Mouse (Mus musculus) stomach, embryonic 16.5 days (tissue): ENCODE data around the gene Rplp0. TPM values are rescaled to one million over a fixed set of nuclear protein-coding genes. Genes with fewer than 3 reads are reported as not detected.

Experiments
- ATAC-seq: fragments of 200-750 bp; cut with Nextera tagmentation; 2 replicates; pipeline ENCODE4 v1.8.0; 2017; ENCODE audit warnings: moderate number of reproducible peaks, moderate TSS enrichment; ENCODE audit not compliant: insufficient read depth, low FRiP score
- H3K27ac ChIP-seq: fragments of 300-500 bp; sonication (generic); 2 replicates; pipeline ENCODE4 v1.5.1; 2014; ENCODE audit warnings: low read length
- H3K27me3 ChIP-seq: fragments of 300-500 bp; sonication (generic); 2 replicates; pipeline ENCODE4 v1.6.1; 2014; ENCODE audit warnings: low read length, control low read depth, mixed read lengths; ENCODE audit not compliant: control insufficient read depth, insufficient read depth
- H3K36me3 ChIP-seq: fragments of 300-500 bp; sonication (generic); 2 replicates; pipeline ENCODE4 v1.6.1; 2014; ENCODE audit warnings: low read length; ENCODE audit not compliant: control insufficient read depth, insufficient read depth
- H3K4me1 ChIP-seq: fragments of 300-500 bp; sonication (generic); 2 replicates; pipeline ENCODE4 v1.6.1; 2014; ENCODE audit warnings: low read length, control low read depth, mixed read lengths; ENCODE audit not compliant: control insufficient read depth, insufficient read depth
- H3K4me2 ChIP-seq: fragments of 300-500 bp; sonication (generic); 2 replicates; pipeline ENCODE4 v1.6.1; 2014; ENCODE audit warnings: low read depth, low read length, mixed read lengths
- H3K4me3 ChIP-seq: fragments of 300-500 bp; sonication (generic); replicated peaks from 2 replicates; pipeline ENCODE4 v1.5.1; 2014; ENCODE audit warnings: mild to moderate bottlenecking, low read length
- H3K9ac ChIP-seq: fragments of 300-500 bp; sonication (generic); 2 replicates; pipeline ENCODE4 v1.6.1; 2014; ENCODE audit warnings: low read length
- H3K9me3 ChIP-seq: fragments of 300-500 bp; sonication (generic); replicated peaks from 2 replicates; pipeline ENCODE4 v1.6.1; 2016; ENCODE audit warnings: low read length, control low read depth; ENCODE audit not compliant: control insufficient read depth
- WGBS: fragments of 180-500 bp; shearing (Covaris S2); extraction: QIAGEN DNeasy Blood & Tissue Kit; methylation state at CpG from one replicate; pipeline ENCODE4 v1.1.7; 2014; 5-methylcytosine and 5-hydroxymethylcytosine counted together
- polyA plus RNA-seq: library from polyadenylated mRNA; unstranded; fragments of >200 nt; fragmentation: Nextera tagmentation; extraction: Ambion mirVana; gene quantifications from 2 replicates; pipeline ENCODE4 v1.2.1, GENCODE M21; 2015

The Rplp0 gene
- polyA plus RNA-seq, 1 experiment from 2014 or later = 1,538 TPM

DNA sequence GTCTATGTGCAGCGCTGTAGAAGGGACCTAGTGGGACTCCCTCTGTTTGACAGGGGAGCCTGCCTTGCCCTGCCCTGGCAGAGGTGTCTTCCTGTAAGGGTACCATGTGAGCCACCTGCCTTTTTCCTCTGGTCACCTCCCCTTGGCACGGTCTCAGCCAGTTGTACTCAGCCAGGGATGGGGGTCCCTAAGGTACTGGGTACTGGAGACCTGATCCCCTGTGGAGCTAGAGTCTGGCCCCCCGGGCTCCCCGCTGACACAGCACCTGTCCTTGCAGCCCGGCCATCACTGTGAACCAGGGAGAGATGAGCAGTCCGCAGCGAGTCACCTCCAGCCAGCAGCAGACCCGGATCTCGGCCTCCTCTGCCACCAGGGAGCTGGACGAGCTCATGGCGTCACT lies 12.7 kb upstream of the Rplp0 start:
- H3K4me2 ChIP-seq = no peak overlapping the region
- no peak overlapping the region for H3K4me3 ChIP-seq
- H3K36me3 ChIP-seq = peaks cover 32% of the 10 kb centered on the region
- no peak overlapping the region for H3K27ac ChIP-seq
- 0 out of 2 replicates have a peak overlapping the region, but pooled peaks have one; percentile 43 for H3K9ac ChIP-seq
- H3K27me3 ChIP-seq = no peaks in the 10 kb centered on the region
- H3K4me1 ChIP-seq = peaks cover 21% of the 10 kb centered on the region
- ATAC-seq = no peak
- H3K9me3 ChIP-seq = no peaks in the 10 kb centered on the region
- 80% methylated on average over 11 of the region's 11 CpGs for WGBS

GRCm38 (mm10) chr5:115547014-115547413 lies 12.3 kb upstream of the Rplp0 start:
- ATAC-seq = no peak
- H3K36me3 ChIP-seq = peaks cover 37% of the 10 kb centered on the region
- H3K27me3 ChIP-seq = no peaks in the 10 kb centered on the region
- no peaks in the 10 kb centered on the region for H3K9me3 ChIP-seq
- peak overlapping the region; percentile 43 for H3K9ac ChIP-seq
- no peak overlapping the region for H3K4me3 ChIP-seq
- 60% methylated on average over 6 of the region's 6 CpGs for WGBS
- H3K4me2 ChIP-seq = no peak overlapping the region
- 0 out of 2 replicates have a peak overlapping the region, but pooled peaks have one; percentile 24 for H3K27ac ChIP-seq
- H3K4me1 ChIP-seq = peaks cover 21% of the 10 kb centered on the region

GRCm38 (mm10) chr5:115547421-115547820 lies 11.8 kb upstream of the Rplp0 start:
- no peak for ATAC-seq
- no peak overlapping the region for H3K4me3 ChIP-seq
- no peaks in the 10 kb centered on the region for H3K9me3 ChIP-seq
- peaks cover 38% of the 10 kb centered on the region for H3K36me3 ChIP-seq
- H3K4me2 ChIP-seq = no peak overlapping the region
- WGBS = 76% methylated on average over 7 of the region's 7 CpGs
- no peaks in the 10 kb centered on the region for H3K27me3 ChIP-seq
- H3K27ac ChIP-seq = 0 out of 2 replicates have a peak overlapping the region, but pooled peaks have one; percentile 24
- H3K4me1 ChIP-seq = peaks cover 18% of the 10 kb centered on the region
- H3K9ac ChIP-seq = peak overlapping the region; percentile 43

GRCm38 (mm10) chr5:115548501-115549285 lies 10.6 kb upstream of the Rplp0 start:
- Histone ChIP-seq H3K9me3 (no peaks in the 10 kb centered on the region), H3K36me3 (peaks cover 38% of the 10 kb centered on the region)

DNA sequence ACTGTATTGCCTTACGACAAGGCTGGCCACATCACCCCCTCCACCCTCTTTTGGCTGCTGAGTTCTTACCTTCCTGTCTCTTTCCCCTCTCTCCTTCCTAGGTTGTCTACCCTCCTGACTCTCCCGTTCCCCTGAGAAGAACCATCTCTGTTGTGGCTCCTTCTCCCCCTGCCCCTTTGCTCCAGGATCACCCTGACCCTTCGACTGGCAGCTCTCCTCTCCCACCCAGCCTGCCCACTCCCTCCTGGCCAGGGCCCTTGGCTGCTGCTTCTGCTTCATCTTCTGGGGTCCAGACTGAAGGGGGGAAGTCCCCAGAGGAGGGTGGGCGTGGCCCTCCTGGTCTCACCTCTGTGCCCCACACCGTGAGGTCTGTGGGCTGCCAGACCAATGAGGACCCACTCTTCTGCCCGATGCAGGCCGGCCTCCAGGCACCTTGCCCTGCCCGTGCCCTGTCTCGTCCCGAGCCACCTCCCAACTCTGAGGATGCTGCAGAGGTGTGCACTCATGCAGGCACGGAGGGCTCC lies 8.7 kb upstream of the Rplp0 start:
- no peak overlapping the region for H3K4me2 ChIP-seq
- no peak overlapping the region for H3K9ac ChIP-seq
- no peak overlapping the region for H3K27ac ChIP-seq
- peaks cover 35% of the 10 kb centered on the region for H3K36me3 ChIP-seq
- no peak for ATAC-seq
- no peak overlapping the region for H3K4me3 ChIP-seq
- WGBS = 73% methylated on average over 11 of the region's 11 CpGs
- no peaks in the 10 kb centered on the region for H3K4me1 ChIP-seq
- no peaks in the 10 kb centered on the region for H3K27me3 ChIP-seq
- H3K9me3 ChIP-seq = no peaks in the 10 kb centered on the region

More at GRCm38 (mm10) chr5:115548501-115549285, 10.6 kb upstream of the Rplp0 start:
- Histone ChIP-seq H3K4me2 (no peak overlapping the region), H3K4me1 (peaks cover 8% of the 10 kb centered on the region), H3K27ac (no peak overlapping the region), H3K27me3 (no peaks in the 10 kb centered on the region), H3K4me3 (no peak overlapping the region), H3K9ac (no peak overlapping the region)
- ATAC-seq = no peak
- 93% methylated on average over 18 of the region's 18 CpGs for WGBS

DNA sequence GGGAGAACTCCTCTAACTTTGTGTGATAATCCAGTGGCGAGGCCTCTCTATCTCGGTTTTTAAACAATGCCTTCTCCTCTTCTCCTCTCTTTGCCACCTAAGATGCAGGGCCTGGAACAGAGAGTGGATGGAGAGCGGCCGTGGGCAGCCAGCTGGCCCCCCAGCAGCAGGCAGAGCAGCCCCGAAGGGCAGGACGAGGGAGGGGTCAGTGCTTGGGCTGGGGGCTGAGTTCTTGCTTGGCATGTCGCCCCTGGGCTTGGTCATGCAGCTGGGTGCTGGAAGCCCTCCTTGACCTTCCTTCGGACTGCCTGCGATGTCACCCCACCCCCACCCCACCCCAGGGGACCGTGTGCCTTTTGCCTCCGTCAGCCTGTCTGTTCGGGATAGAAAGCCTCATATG lies 7.9 kb upstream of the Rplp0 start:
- ATAC-seq = no peak
- Histone ChIP-seq H3K4me3 (no peak overlapping the region), H3K27me3 (no peaks in the 10 kb centered on the region), H3K9ac (no peak overlapping the region; the same call in 1 of the 2 replicates), H3K36me3 (peaks cover 32% of the 10 kb centered on the region), H3K4me2 (no peak overlapping the region), H3K27ac (no peak overlapping the region), H3K9me3 (no peaks in the 10 kb centered on the region), H3K4me1 (peaks cover 5% of the 10 kb centered on the region; the same call in 1 of the 2 replicates)
- WGBS = 75% methylated on average over 12 of the region's 12 CpGs

GRCm38 (mm10) chr5:115551799-115552198 lies 7.5 kb upstream of the Rplp0 start:
- no peak for ATAC-seq

GRCm38 (mm10) chr5:115553801-115554420 lies 5.4 kb upstream of the Rplp0 start:
- peaks cover 19% of the 10 kb centered on the region for H3K36me3 ChIP-seq
- no peak overlapping the region for H3K27ac ChIP-seq

More at GRCm38 (mm10) chr5:115551799-115552198, 7.5 kb upstream of the Rplp0 start:
- H3K4me2 ChIP-seq = no peak overlapping the region
- no peak overlapping the region for H3K9ac ChIP-seq
- H3K27me3 ChIP-seq = no peaks in the 10 kb centered on the region
- H3K36me3 ChIP-seq = peaks cover 32% of the 10 kb centered on the region
- 86% methylated on average over 13 of the region's 13 CpGs for WGBS
- H3K4me1 ChIP-seq = peaks cover 6% of the 10 kb centered on the region; the same call in 1 of the 2 replicates
- H3K4me3 ChIP-seq = no peak overlapping the region
- H3K9me3 ChIP-seq = no peaks in the 10 kb centered on the region
- H3K27ac ChIP-seq = no peak overlapping the region

More at GRCm38 (mm10) chr5:115553801-115554420, 5.4 kb upstream of the Rplp0 start:
- Histone ChIP-seq H3K4me1 (peaks cover 6% of the 10 kb centered on the region; the same call in 1 of the 2 replicates), H3K27me3 (no peaks in the 10 kb centered on the region), H3K4me3 (no peak overlapping the region), H3K4me2 (no peak overlapping the region), H3K9ac (no peak overlapping the region), H3K9me3 (no peaks in the 10 kb centered on the region)
- ATAC-seq = no peak
- WGBS = 89% methylated on average over 33 of the region's 33 CpGs
